Mouse (Mus musculus): ENCODE measurements around the gene Yjefn3. TPM values are rescaled to one million over a fixed set of nuclear protein-coding genes. Genes with fewer than 3 reads are reported as not detected.

The Yjefn3 gene
- polyA plus RNA-seq, 1 experiment from 2014 or later: 10.0 TPM

DNA sequence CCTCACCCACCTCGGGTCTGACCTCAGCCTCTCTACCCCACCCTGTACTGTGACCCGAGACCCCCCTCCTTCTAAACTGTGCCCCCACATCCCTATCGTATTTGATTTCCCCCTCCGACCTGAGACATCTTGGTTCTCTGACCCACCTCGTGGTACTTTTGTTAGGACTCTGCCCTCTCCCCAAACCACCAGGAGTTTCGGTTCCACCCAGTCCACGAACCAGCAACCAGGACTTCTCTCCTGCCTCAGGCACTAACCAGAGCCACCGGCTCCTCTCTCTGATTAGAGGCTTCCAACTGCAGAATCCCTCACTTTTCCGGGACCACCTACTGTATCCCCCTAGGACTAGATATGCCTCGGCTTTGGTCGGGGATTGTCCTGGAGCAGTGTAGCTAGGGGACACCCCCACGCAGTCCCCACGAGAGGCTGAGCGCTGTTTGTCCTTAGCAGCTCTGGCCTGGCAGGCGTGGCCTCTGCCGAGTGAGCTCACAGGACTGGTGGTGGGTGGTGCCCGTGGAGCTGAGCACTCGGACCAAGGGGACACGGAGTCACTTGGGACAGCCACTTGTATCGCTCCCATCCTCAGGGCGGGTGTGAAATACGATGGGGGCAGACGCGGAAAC, 14.2 kb downstream of the Yjefn3 start:
- H3K27me3 ChIP-seq (replicated peaks; ENCODE audit: control insufficient read depth, insufficient read depth, low read length): peaks cover 74% of the 10 kb centered on the region
- ATAC-seq: no peak
- DNase-seq (ENCODE audit: low spot score): no peak
- peak overlapping the region; percentile 16; the same call in 1 of the 2 replicates for H3K4me3 ChIP-seq (ENCODE audit: low read depth, low read length)
- H3K4me2 ChIP-seq (ENCODE audit: low read length): peak overlapping the region; percentile 39
- H3K4me1 ChIP-seq (ENCODE audit: control insufficient read depth, insufficient read depth, low read length): peaks cover 2% of the 10 kb centered on the region
- no peaks in the 10 kb centered on the region for H3K9me3 ChIP-seq (replicated peaks; ENCODE audit: control insufficient read depth, low read length)
- H3K36me3 ChIP-seq (ENCODE audit: control insufficient read depth, insufficient read depth, low read length): 0 out of 2 replicates have a peak, but pooled peaks cover 4% of the 10 kb centered on the region
- 5% methylated on average over 24 of the region's 24 CpGs for WGBS
- no peak overlapping the region for H3K27ac ChIP-seq (ENCODE audit: low read depth, low read length)
- H3K9ac ChIP-seq (ENCODE audit: low read length): peak overlapping the region; percentile 21; the same call in 1 of the 2 replicates

DNA sequence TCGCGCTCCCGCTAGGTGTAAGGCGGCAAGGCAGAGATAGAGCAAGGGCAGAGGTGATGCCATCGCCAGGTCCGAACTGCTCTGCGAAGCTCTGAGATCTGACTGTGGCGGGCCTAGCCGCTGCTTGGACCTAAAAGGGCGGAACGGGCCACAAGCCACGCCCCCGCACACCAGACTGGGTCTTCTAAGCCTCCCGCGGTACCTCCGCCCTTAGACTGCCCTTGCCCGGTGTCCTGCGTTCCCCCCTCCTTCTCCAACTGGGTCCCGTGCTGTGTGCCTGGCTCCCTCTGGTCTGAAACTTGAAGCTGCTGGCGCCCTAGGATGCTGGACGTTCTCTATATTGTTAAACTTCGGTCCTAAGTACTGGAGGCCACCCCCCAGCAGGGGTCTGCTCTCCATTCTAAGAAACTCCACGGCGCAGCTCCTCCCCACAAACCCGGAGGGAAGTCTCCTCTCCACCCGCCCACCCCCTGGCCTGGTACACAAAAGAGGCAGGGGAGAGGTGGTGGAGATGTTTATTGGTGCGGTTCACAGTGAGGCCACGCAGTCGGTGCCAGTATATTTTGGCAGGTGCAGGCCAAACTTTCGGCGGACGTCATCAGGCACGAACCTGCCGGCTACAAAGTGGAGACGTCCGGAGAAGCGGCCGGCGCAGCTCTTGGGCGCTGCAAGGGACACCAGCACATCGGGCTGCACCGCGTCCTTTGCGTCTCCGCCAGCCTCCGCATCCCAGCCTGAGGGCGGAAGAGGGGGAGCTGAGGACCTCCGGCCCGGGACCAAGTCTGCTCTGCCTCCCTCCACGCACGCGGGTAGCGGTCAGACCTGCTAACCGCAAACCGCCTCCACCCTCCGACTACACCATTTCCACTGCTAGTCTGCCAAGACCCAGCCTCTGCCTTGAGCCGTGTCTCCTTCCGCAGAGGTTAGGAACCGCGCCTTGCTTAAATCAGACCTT, 14.9 kb downstream of the Yjefn3 start, which contains the start of gene Cilp2:
Cilp2 (minus strand) TSS at position 399 of the 955 bp plus-strand sequence.
- under 1% methylated on average over 58 of the region's 60 CpGs for WGBS
- 0 out of 2 replicates have a peak, but pooled peaks cover 2% of the 10 kb centered on the region for H3K36me3 ChIP-seq (ENCODE audit: control insufficient read depth, insufficient read depth, low read length)
- no peak within 1 kb of the TSS for H3K27ac ChIP-seq (ENCODE audit: low read depth, low read length)
- H3K9ac ChIP-seq (ENCODE audit: low read length): peak within 1 kb of the TSS; percentile 29; the same call in 1 of the 2 replicates
- peaks cover 2% of the 10 kb centered on the region for H3K4me1 ChIP-seq (ENCODE audit: control insufficient read depth, insufficient read depth, low read length)
- H3K4me3 ChIP-seq (ENCODE audit: low read depth, low read length): peak within 1 kb of the TSS; percentile 16
- no peak for DNase-seq (ENCODE audit: low spot score)
- no peak for ATAC-seq
- no peaks in the 10 kb centered on the region for H3K9me3 ChIP-seq (replicated peaks; ENCODE audit: control insufficient read depth, low read length)
- H3K27me3 ChIP-seq (replicated peaks; ENCODE audit: control insufficient read depth, insufficient read depth, low read length): peaks cover 82% of the 10 kb centered on the region
- H3K4me2 ChIP-seq (ENCODE audit: low read length): peak within 1 kb of the TSS; percentile 39

GRCm38 (mm10) chr8:69884141-69884540, 18.4 kb downstream of the Yjefn3 start:
- Histone ChIP-seq H3K27ac (ENCODE audit: low read depth, low read length) (no peak overlapping the region), H3K9me3 (replicated peaks; ENCODE audit: control insufficient read depth, low read length) (0 out of 2 replicates have a peak, but pooled peaks cover 2% of the 10 kb centered on the region), H3K9ac (ENCODE audit: low read length) (no peak overlapping the region), H3K36me3 (ENCODE audit: control insufficient read depth, insufficient read depth, low read length) (no peaks in the 10 kb centered on the region), H3K4me2 (ENCODE audit: low read length) (no peak overlapping the region), H3K4me3 (ENCODE audit: low read depth, low read length) (no peak overlapping the region), H3K4me1 (ENCODE audit: control insufficient read depth, insufficient read depth, low read length) (peaks cover 2% of the 10 kb centered on the region), H3K27me3 (replicated peaks; ENCODE audit: control insufficient read depth, insufficient read depth, low read length) (peaks cover 99% of the 10 kb centered on the region)
- no peak for DNase-seq (ENCODE audit: low spot score)
- ATAC-seq: no peak
- WGBS: 57% methylated on average over 13 of the region's 13 CpGs

DNA sequence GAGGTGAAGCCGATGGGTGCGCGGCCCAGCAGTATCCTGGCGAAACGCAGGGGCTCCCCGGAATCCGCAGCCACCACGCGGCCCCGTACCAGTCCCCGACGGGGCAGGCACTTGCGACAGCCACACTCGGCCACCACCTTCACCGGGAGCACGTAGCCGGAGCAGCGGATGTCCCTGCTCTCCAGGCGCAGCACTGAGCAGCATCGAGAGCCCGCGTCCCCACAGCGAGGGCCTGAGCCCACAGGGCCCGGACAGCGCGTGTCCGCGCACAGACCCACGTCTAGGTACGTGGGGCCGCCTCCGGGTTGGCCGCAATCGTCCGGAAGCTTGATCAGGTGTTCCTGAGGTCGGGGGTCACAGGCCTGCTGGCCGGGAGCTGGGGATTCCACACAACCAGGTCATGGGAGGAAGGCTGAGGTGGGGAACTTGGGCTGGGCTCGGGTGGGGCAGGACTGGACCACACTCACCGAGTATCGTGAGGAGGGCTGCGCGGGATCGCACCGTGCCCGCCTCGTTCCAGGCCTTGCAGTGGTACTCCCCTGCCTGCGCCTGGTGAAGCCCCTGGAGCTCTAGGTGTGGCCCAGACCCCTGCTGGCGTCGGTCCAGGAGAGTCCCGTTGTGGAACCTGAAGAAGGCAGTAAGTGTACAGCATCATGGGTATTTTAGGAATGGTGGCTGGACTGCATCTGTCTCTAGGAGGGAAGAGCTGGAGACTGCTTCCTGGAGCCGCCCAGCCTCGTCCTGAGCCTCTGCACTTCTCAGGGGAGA, 19.5 kb downstream of the Yjefn3 start:
- H3K36me3 ChIP-seq (ENCODE audit: control insufficient read depth, insufficient read depth, low read length): no peaks in the 10 kb centered on the region
- DNase-seq (ENCODE audit: low spot score) (no peak), ATAC-seq (peak; percentile 13; the same call in 1 of the 2 replicates)
- WGBS: 11% methylated on average over 52 of the region's 52 CpGs
- H3K4me1 ChIP-seq (ENCODE audit: control insufficient read depth, insufficient read depth, low read length): peaks cover 2% of the 10 kb centered on the region; the same call in 1 of the 2 replicates
- no peak overlapping the region for H3K9ac ChIP-seq (ENCODE audit: low read length)
- 0 out of 2 replicates have a peak, but pooled peaks cover 2% of the 10 kb centered on the region for H3K9me3 ChIP-seq (replicated peaks; ENCODE audit: control insufficient read depth, low read length)
- H3K4me2 ChIP-seq (ENCODE audit: low read length): peak overlapping the region; percentile 52; the same call in 1 of the 2 replicates
- H3K27ac ChIP-seq (ENCODE audit: low read depth, low read length): no peak overlapping the region
- peak overlapping the region; percentile 37 for H3K4me3 ChIP-seq (ENCODE audit: low read depth, low read length)
- peaks cover 88% of the 10 kb centered on the region for H3K27me3 ChIP-seq (replicated peaks; ENCODE audit: control insufficient read depth, insufficient read depth, low read length)

DNA sequence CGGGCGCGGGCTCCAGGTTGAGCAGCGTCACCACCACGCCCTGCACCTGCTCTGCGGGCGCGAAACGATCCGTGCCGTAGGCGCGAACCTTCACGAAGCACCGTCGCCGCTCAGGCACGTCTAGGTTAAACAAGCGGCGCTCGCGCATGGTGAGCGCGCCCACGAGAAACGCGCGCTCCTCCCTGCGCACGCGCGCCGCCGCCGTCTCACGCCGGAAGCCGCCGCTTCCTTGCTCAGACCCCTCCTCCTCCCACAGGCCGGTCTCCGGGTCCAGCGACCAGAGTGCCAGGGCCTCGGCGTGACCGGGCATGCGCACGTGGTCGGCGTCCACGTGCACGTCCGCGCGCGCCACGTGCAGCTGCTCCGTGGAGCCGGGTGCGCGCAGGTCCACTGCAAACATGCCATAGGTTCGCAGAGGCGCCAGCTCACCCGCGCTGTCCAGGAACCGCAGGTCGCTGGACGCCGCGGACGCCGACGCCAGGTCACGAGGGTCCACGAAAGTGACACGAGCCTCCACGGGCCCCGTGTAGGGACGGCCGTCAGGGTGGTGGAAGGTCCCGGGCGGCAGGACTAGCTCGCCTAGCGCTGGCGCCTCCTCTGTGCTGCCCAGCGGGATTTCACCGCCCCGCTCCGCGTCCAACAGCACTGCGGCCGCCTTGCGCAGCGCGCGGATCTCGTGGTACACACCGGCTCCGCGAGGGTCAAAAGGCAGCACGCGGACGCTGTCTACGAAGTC, 20.3 kb downstream of the Yjefn3 start:
- H3K27me3 ChIP-seq (replicated peaks; ENCODE audit: control insufficient read depth, insufficient read depth, low read length): peaks cover 79% of the 10 kb centered on the region
- ATAC-seq (peak; percentile 54), DNase-seq (ENCODE audit: low spot score) (peak; percentile 76)
- peak overlapping the region; percentile 37 for H3K4me3 ChIP-seq (ENCODE audit: low read depth, low read length)
- WGBS: 6% methylated on average over 100 of the region's 103 CpGs
- H3K4me1 ChIP-seq (ENCODE audit: control insufficient read depth, insufficient read depth, low read length): no peaks in the 10 kb centered on the region
- peak overlapping the region; percentile 52 for H3K4me2 ChIP-seq (ENCODE audit: low read length)
- no peak overlapping the region for H3K27ac ChIP-seq (ENCODE audit: low read depth, low read length)
- no peaks in the 10 kb centered on the region for H3K36me3 ChIP-seq (ENCODE audit: control insufficient read depth, insufficient read depth, low read length)
- peak overlapping the region; percentile 48 for H3K9ac ChIP-seq (ENCODE audit: low read length)
- 0 out of 2 replicates have a peak, but pooled peaks cover 2% of the 10 kb centered on the region for H3K9me3 ChIP-seq (replicated peaks; ENCODE audit: control insufficient read depth, low read length)

DNA sequence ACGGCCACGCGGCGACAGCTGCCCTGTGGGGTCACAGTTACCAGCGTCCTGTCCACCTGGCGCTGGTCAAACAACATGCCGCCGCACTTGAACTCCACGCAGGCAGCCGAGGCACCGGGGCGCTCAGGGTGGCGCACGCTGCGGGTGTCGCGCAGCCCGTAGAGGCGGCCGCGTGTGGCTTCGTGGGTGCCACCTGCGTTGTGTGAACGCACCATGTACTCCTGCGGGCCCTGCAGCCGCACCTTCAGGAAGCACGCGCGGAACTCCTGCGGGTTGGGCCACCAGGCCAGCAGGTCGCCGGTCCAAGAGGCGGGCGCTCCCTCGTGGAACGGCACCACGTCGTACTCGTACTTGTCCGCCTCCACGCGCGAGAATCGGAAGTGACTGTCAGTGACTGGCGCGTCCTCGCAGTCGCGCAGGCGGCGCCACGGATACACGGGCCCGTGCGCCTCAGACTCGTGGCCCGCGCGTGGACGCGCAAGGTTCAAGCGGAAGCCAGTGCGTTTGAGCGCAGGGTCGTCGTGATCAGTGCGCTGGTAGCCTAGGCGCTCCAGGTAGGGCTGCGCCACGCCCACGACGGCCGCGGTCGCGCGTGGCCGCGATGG, 21.1 kb downstream of the Yjefn3 start:
- H3K4me3 ChIP-seq (ENCODE audit: low read depth, low read length): peak overlapping the region; percentile 37
- 0 out of 2 replicates have a peak, but pooled peaks cover 2% of the 10 kb centered on the region for H3K9me3 ChIP-seq (replicated peaks; ENCODE audit: control insufficient read depth, low read length)
- H3K27ac ChIP-seq (ENCODE audit: low read depth, low read length): no peak overlapping the region
- 21% methylated on average over 74 of the region's 79 CpGs for WGBS
- peak overlapping the region; percentile 52 for H3K4me2 ChIP-seq (ENCODE audit: low read length)
- peak; percentile 22 for ATAC-seq
- peak overlapping the region; percentile 48 for H3K9ac ChIP-seq (ENCODE audit: low read length)
- no peak for DNase-seq (ENCODE audit: low spot score)
- peaks cover 71% of the 10 kb centered on the region for H3K27me3 ChIP-seq (replicated peaks; ENCODE audit: control insufficient read depth, insufficient read depth, low read length)
- H3K4me1 ChIP-seq (ENCODE audit: control insufficient read depth, insufficient read depth, low read length): no peaks in the 10 kb centered on the region
- H3K36me3 ChIP-seq (ENCODE audit: control insufficient read depth, insufficient read depth, low read length): no peaks in the 10 kb centered on the region

- Histone ChIP-seq H3K9me3 (replicated peaks; ENCODE audit: control insufficient read depth, low read length) (0 out of 2 replicates have a peak, but pooled peaks cover 2% of the 10 kb centered on the region), H3K36me3 (ENCODE audit: control insufficient read depth, insufficient read depth, low read length) (no peaks in the 10 kb centered on the region), H3K27me3 (replicated peaks; ENCODE audit: control insufficient read depth, insufficient read depth, low read length) (peaks cover 66% of the 10 kb centered on the region), H3K27ac (ENCODE audit: low read depth, low read length) (no peak overlapping the region), H3K4me1 (ENCODE audit: control insufficient read depth, insufficient read depth, low read length) (no peaks in the 10 kb centered on the region), H3K4me3 (ENCODE audit: low read depth, low read length) (peak overlapping the region; percentile 37), H3K9ac (ENCODE audit: low read length) (no peak overlapping the region), H3K4me2 (ENCODE audit: low read length) (peak overlapping the region; percentile 52)
- DNase-seq (ENCODE audit: low spot score) (no peak), ATAC-seq (no peak)
- WGBS: 13% methylated on average over 37 of the region's 37 CpGs
Observed at GRCm38 (mm10) chr8:69880841-69881240, 21.7 kb downstream of the Yjefn3 start.

Data from forebrain, embryonic 14.5 days (tissue).